Mouse (Mus musculus) embryonic fibroblast, embryonic 13.5 days (primary cell): ENCODE data around the gene Rcan2.

Source experiments
- CTCF ChIP-seq: IDR thresholded peaks from 2 replicates; pipeline ENCODE4 v1.5.1; 2011; ENCODE audit warnings: mild to moderate bottlenecking, control low read depth, low read length, moderate library complexity, borderline replicate concordance; ENCODE audit not compliant: insufficient read depth
- POLR2A ChIP-seq: IDR thresholded peaks from 2 replicates; pipeline ENCODE4 v1.6.1; 2011; ENCODE audit warnings: low read depth, mild to moderate bottlenecking, control low read depth, low read length, moderate library complexity

DNA sequence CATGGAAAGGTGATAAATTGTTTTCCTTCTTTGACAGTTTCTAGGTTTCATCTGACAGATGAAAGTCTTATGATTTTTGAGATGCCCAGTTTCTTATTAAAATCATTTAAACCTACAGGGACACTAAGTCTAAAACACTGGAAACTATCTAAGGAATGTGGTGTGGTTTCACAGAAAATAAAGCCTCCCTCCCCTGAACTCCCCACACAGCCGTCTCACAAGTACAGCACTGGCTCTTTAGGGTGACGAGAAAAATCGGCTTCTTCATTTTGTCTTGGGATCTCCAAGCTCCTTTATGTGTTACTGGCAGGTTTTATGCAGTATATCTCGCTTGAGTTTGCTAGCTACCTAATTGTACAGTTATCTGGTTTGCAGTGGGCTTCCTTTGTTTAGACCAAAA, 210.8 kb downstream of the Rcan2 start:
- TF ChIP-seq POLR2A = no peak
- no peak for TF ChIP-seq CTCF
